Mouse (Mus musculus) NIH3T3 (cell line): Measurements from ENCODE around the gene Chst3.
"Not testable (repeated sequence)": the region's sequence is repeated elsewhere in the genome, so short reads cannot be mapped to it uniquely, and the experiment has no call there.

Experiments used
- DNase-seq: peaks from one replicate; pipeline ENCODE4 v3.0.0-alpha.2; 2012; ENCODE audit warnings: low read depth

Gene Chst3

GRCm38 (mm10) chr10:60197406-60197821, 21.6 kb downstream of the Chst3 start:
- no peak for DNase-seq

- DNase-seq: no peak
These were observed 22.1 kb downstream of the Chst3 start for GRCm38 (mm10) chr10:60196971-60197370.

GRCm38 (mm10) chr10:60195087-60195486, 24.0 kb downstream of the Chst3 start:
- peak; percentile 72 for DNase-seq

GRCm38 (mm10) chr10:60193532-60194423, 25.3 kb downstream of the Chst3 start:
- peak; percentile 81 for DNase-seq

- peak; percentile 90 for DNase-seq
These were observed 27.3 kb downstream of the Chst3 start for GRCm38 (mm10) chr10:60191796-60192195.

GRCm38 (mm10) chr10:60189534-60190186, 29.4 kb downstream of the Chst3 start:
- no peak for DNase-seq

GRCm38 (mm10) chr10:60186191-60186945, 32.7 kb downstream of the Chst3 start:
- DNase-seq: no peak

GRCm38 (mm10) chr10:60185023-60185709, 33.9 kb downstream of the Chst3 start:
- DNase-seq: no peak

- not testable (repeated sequence) for DNase-seq
These were observed 43.8 kb downstream of the Chst3 start for GRCm38 (mm10) chr10:60175306-60175705.

- no peak for DNase-seq
These were observed 44.6 kb downstream of the Chst3 start for GRCm38 (mm10) chr10:60174506-60174905.

GRCm38 (mm10) chr10:60173035-60173434, 46.0 kb downstream of the Chst3 start:
- DNase-seq: peak; percentile 77

- no peak for DNase-seq
These were observed 46.8 kb downstream of the Chst3 start for GRCm38 (mm10) chr10:60172306-60172705.

- DNase-seq: no peak
These were observed 47.7 kb downstream of the Chst3 start for GRCm38 (mm10) chr10:60171368-60171767.

- DNase-seq: no peak
These were observed 48.6 kb downstream of the Chst3 start for GRCm38 (mm10) chr10:60170326-60171089.

GRCm38 (mm10) chr10:60168960-60169359, 50.1 kb downstream of the Chst3 start:
- DNase-seq: no peak

GRCm38 (mm10) chr10:60168306-60168705, 50.8 kb downstream of the Chst3 start:
- no peak for DNase-seq

- DNase-seq: no peak
These were observed 53.0 kb downstream of the Chst3 start for GRCm38 (mm10) chr10:60166068-60166467.

- DNase-seq: no peak
These were observed 54.2 kb downstream of the Chst3 start for GRCm38 (mm10) chr10:60164869-60165268.

GRCm38 (mm10) chr10:60162973-60163255, 56.1 kb downstream of the Chst3 start:
- peak; percentile 21 for DNase-seq

GRCm38 (mm10) chr10:60162184-60162972, 56.7 kb downstream of the Chst3 start:
- DNase-seq: not testable (repeated sequence)
